Mouse (Mus musculus) bone marrow, adult 2 months (tissue): ENCODE results near the gene Rab34.

Experiments used
- CTCF ChIP-seq: fragments of 200-500 bp; IDR thresholded peaks from 2 replicates; pipeline ENCODE4 v1.5.1; 2011; ENCODE audit warnings: low read length, control low read depth; ENCODE audit not compliant: control insufficient read depth, insufficient read depth
- POLR2A ChIP-seq: fragments of 200-500 bp; IDR thresholded peaks from 2 replicates; pipeline ENCODE4 v1.6.1; 2011; ENCODE audit warnings: low read depth, mild to moderate bottlenecking, control low read depth, low read length, borderline replicate concordance; ENCODE audit not compliant: control insufficient read depth

DNA sequence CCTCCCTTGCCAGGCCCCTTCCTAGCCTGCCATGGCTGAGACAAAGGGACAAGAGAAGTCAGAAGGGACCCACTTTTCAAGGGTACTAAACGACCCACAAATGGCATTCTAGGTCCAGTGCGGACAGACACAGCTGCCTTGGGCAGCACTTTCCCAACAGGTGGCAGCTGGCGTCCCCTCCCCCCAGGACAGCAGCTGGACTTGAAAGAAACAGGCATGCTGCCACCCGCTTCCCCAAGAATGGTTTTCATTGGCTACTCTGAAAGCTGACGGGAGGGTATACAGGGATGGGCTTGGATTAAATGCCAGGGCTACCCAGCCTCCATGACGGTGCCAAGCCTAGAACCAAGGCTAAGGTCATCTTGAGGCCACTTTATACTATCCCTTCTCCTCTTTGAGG, 25.7 kb upstream of the Rab34 start:
- TF ChIP-seq CTCF = no peak
- TF ChIP-seq POLR2A = no peak
